Mouse (Mus musculus) olfactory bulb, adult 2 months (tissue): ENCODE data around the gene Bcr. TPM values are rescaled to one million over a fixed set of nuclear protein-coding genes. Genes with fewer than 3 reads are reported as not detected.

Experiments used
- H3K27ac ChIP-seq: fragments of 200-500 bp; 2 replicates; pipeline ENCODE4 v1.5.1; 2012; ENCODE audit warnings: low read depth, low read length; ENCODE audit not compliant: insufficient read depth
- H3K4me1 ChIP-seq: fragments of 200-500 bp; 2 replicates; pipeline ENCODE4 v1.6.1; 2012; ENCODE audit warnings: low read length; ENCODE audit not compliant: control insufficient read depth, insufficient read depth
- H3K4me3 ChIP-seq: fragments of 200-500 bp; 2 replicates; pipeline ENCODE4 v1.5.1; 2012; ENCODE audit warnings: mild to moderate bottlenecking, low read depth, low read length, moderate library complexity; ENCODE audit not compliant: insufficient read depth
- CTCF ChIP-seq: fragments of 200-500 bp; IDR thresholded peaks from 2 replicates; pipeline ENCODE4 v1.5.1; 2012; ENCODE audit warnings: low read depth, mild to moderate bottlenecking, low read length, moderate library complexity; ENCODE audit not compliant: insufficient read depth
- POLR2A ChIP-seq: fragments of 200-500 bp; IDR thresholded peaks from 2 replicates; pipeline ENCODE4 v1.6.1; 2012; ENCODE audit warnings: mild to moderate bottlenecking, low read depth, low read length, moderate library complexity; ENCODE audit not compliant: insufficient read depth
- WGBS: fragments of 180-500 bp; shearing (Covaris S2); methylation state at CpG from one replicate; pipeline ENCODE4 v1.1.7; 2018; 5-methylcytosine and 5-hydroxymethylcytosine counted together
- polyA plus RNA-seq: library from polyadenylated mRNA; stranded (reverse); fragments of >200 nt; gene quantifications from 2 replicates; pipeline ENCODE4 v1.2.4, GENCODE M21; 2012; ENCODE audit warnings: low replicate concordance; ENCODE audit not compliant: missing spikeins, insufficient read depth, insufficient read length

Gene Bcr
- polyA plus RNA-seq, 1 experiment = not detected

DNA sequence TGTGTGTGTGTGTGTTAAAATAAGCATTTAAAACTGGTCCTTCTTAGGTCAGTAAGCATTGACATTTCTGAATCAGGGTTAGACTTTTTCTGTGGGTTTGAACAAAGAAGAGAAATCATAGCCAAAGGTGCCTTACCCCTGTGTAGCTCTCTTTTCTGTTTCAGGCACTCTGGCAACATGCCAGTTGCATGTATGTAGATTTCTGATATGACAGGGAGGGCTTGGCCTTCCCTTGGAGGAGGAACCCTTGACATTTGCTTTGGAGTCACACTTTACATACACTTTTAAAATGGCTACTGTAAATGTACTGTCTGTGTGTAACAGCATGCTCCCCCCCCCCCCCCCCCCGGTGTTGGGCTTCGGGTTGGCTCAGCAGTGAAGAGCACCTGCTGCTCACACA, 164.2 kb downstream of the Bcr start:
- H3K27ac ChIP-seq = no peak overlapping the region
- WGBS = no CpG with 5 or more reads among the region's 2 CpGs
- TF ChIP-seq CTCF (no peak), POLR2A (no peak)
- H3K4me3 ChIP-seq = no peak overlapping the region
- peaks cover 3% of the 10 kb centered on the region; the same call in 1 of the 2 replicates for H3K4me1 ChIP-seq

DNA sequence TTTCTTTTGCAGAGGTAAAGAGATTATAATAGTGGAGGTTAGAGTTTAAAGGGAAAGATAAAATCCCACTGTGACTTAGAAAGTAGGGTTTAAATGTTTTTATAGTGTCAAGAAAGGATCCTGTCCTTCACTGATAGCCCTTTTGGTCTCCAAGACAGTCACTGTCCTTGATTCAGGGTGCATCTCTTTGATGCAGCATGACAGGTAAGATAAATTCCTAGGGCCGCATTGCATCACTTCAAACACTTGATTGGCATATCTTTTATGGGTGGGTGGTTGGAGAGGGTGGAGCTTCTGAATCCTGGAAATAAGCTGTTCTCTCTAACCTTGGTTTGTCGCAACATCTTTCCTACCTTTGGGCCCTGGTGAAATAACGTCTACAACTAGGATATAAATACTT, 167.0 kb downstream of the Bcr start:
- TF ChIP-seq CTCF (no peak), POLR2A (no peak)
- Histone ChIP-seq H3K4me3 (no peak overlapping the region), H3K4me1 (peaks cover 5% of the 10 kb centered on the region; the same call in 1 of the 2 replicates), H3K27ac (no peak overlapping the region)
- 83% methylated on average over 3 of the region's 3 CpGs for WGBS

- Histone ChIP-seq H3K27ac (no peak overlapping the region), H3K4me1 (peaks cover 5% of the 10 kb centered on the region; the same call in 1 of the 2 replicates), H3K4me3 (no peak overlapping the region)
- TF ChIP-seq CTCF = no peak
- TF ChIP-seq POLR2A = no peak
- WGBS = 49% methylated on average over 4 of the region's 4 CpGs
These were observed 170.2 kb downstream of the Bcr start for GRCm38 (mm10) chr10:75230572-75230971.

GRCm38 (mm10) chr10:75231876-75232275, 171.5 kb downstream of the Bcr start:
- no peak overlapping the region for H3K27ac ChIP-seq
- WGBS = 72% methylated on average over 1 of the region's 1 CpGs
- no peak overlapping the region for H3K4me3 ChIP-seq
- H3K4me1 ChIP-seq = peaks cover 5% of the 10 kb centered on the region; the same call in 1 of the 2 replicates
- no peak for TF ChIP-seq POLR2A
- no peak for TF ChIP-seq CTCF

- 96% methylated on average over 4 of the region's 4 CpGs for WGBS
- Histone ChIP-seq H3K27ac (no peak overlapping the region), H3K4me3 (no peak overlapping the region), H3K4me1 (peaks cover 5% of the 10 kb centered on the region; the same call in 1 of the 2 replicates)
- no peak for TF ChIP-seq CTCF
- no peak for TF ChIP-seq POLR2A
These were observed 172.3 kb downstream of the Bcr start for GRCm38 (mm10) chr10:75232612-75233155.

- H3K4me1 ChIP-seq = peaks cover 5% of the 10 kb centered on the region; the same call in 1 of the 2 replicates
- 79% methylated on average over 2 of the region's 2 CpGs for WGBS
- no peak overlapping the region for H3K27ac ChIP-seq
- TF ChIP-seq CTCF = no peak
- H3K4me3 ChIP-seq = no peak overlapping the region
These were observed 173.1 kb downstream of the Bcr start for GRCm38 (mm10) chr10:75233489-75233888.

Other genes with a start within 250 kb of the Bcr start
- not detected in 2 replicates for gene Gnaz, start 93.4 kb upstream of the Bcr start, polyA plus RNA-seq
- gene Rsph14, start 28.0 kb upstream of the Bcr start, polyA plus RNA-seq = not detected in 2 replicates
- gene Rab36, start 23.5 kb upstream of the Bcr start, polyA plus RNA-seq = not detected in 2 replicates
- gene Specc1l, start 151.5 kb downstream of the Bcr start, polyA plus RNA-seq = not detected in 2 replicates